Mouse (Mus musculus): Measurements from ENCODE around the gene Iqce. TPM values are rescaled to one million over a fixed set of nuclear protein-coding genes. Genes with fewer than 3 reads are reported as not detected.
"Not testable (repeated sequence)": the region's sequence is repeated elsewhere in the genome, so short reads cannot be mapped to it uniquely, and the experiment has no call there.

Iqce gene
- total RNA-seq, 2 experiments from 2014 or later: 14.5 to 15.0 TPM

DNA sequence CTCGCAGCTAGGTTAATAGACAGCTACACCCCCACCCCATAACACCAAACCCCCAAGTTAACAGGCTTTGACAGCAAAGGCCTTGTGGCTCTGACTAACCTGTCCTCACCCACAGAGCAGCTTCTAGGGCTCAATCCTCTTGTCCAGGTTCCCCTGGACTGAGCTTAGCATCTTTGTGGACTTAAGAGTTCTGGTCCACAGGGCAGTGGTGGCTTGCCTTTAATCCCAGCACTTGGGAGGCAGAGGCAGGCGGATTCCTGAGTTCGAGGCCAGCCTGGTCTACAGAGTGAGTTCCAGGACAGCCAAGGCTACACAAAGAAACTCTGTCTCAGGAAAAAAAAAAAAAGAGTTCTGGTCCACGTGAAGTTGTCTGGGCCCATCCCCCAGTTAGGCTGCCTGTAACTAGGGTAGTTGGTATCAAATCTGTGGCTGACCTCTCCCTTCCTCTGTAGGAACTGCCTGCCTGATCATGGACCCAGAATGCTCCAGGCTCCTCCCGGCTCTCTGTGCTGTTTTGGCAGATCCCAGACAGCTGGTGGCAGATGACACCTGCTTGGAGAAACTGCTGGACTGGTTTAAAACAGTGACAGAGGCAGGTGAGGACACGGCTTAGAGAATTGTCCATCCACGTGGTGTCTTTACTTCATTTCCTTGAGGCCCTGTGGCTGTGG lies 3.5 kb upstream of the Iqce start:
- DNase-seq (ENCODE audit: low spot score in 2 of 2): no peak

DNA sequence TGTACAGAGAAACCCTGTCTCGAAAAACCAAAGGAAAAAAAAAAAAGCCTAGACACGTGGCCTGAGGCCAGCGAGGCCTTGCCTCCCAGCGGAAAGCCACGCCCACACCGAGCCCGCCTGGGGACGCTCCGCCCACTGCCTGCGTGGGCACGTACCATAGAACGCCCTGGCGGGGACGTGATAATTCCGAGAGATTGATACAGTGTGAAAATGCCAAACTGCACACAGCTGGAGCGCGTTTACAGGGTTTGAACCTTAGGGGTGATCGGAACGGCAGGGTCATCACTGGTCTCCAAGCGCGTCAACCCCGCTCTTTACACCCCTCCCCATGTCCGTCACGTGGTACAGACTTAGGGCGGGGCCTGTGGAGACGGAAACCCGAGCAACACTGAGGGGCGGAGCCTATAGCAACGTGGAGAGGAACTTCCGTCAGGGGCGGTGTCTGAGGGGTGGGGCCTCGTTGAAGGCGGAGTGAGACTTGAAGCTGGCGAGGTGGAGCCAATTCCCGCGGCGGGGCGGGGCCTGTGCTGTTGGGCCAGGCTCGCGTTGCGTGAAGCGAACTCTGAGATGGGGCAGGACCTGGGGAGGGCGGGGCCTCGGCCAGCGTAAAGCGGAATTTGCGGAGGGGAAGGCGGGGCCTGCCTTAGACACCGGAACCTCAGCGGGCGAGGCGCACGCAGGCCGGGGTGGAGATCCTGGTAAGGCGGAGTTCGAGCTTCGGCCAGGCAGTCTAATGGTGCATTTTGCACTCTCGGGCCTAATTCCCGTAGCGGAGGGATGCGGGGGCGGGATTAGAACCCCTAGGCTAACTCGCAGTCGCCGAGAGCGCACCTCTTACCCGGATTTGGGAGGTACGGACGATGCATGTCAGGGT lies 2.4 kb upstream of the Iqce start, which contains the start of gene Brat1:
Gene Brat1 (plus strand): TSS at position 634 of the 874 bp plus-strand sequence.
- DNase-seq (ENCODE audit: low spot score in 2 of 2): peak; percentile 99 to 100

- DNase-seq (ENCODE audit: low spot score in 2 of 2): no peak
Observed at GRCm38 (mm10) chr5:140703480-140704377, 1.6 kb upstream of the Iqce start.

DNA sequence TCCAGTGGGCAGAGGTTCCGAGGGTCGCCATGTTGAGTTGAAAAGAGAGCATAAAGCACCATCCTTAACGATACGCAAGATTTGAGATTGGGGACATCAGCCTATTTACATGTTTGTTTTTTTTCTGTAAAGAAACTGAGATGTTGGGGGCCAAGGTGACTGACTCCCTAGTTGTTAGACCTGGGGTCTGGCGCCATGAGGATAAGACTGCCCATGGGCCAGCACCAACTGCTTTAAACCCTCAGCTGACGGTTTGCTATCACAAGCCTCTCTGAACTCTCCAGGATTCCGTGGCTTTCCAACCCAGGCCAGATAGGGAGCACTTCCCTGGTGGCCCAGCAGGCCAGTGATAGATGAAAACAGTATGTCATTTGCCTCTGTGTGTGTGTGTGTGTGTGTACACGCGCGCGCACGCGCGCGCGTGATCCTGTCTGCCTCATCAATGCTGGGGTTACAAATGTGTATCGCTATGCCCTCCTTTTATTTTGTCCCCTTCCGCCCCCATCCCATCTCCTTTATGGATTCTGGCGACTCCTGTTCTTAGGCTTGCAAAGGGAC lies 519 bp upstream of the Iqce start:
- no peak for DNase-seq (ENCODE audit: low spot score in 2 of 2)

- DNase-seq (ENCODE audit: low spot score in 2 of 2): no peak
Observed at GRCm38 (mm10) chr5:140701661-140702060, 517 bp downstream of the Iqce start.

- no peak for DNase-seq (ENCODE audit: low spot score in 2 of 2)
Observed at GRCm38 (mm10) chr5:140699776-140700175, 2.4 kb downstream of the Iqce start.

- DNase-seq (ENCODE audit: low spot score in 2 of 2): no peak
Observed at GRCm38 (mm10) chr5:140695987-140696386, 6.2 kb downstream of the Iqce start.

- no peak for DNase-seq (ENCODE audit: low spot score in 2 of 2)
Observed at GRCm38 (mm10) chr5:140688434-140688833, 13.7 kb downstream of the Iqce start.

- peak in 1 of 2 experiments; percentile 41 for DNase-seq (ENCODE audit: low spot score in 2 of 2)
Observed at GRCm38 (mm10) chr5:140684343-140685148, 17.6 kb downstream of the Iqce start.

GRCm38 (mm10) chr5:140682113-140682512 lies 20.1 kb downstream of the Iqce start:
- DNase-seq (ENCODE audit: low spot score in 2 of 2): no peak

- no peak for DNase-seq (ENCODE audit: low spot score in 2 of 2)
Observed at GRCm38 (mm10) chr5:140680950-140681349, 21.2 kb downstream of the Iqce start.

GRCm38 (mm10) chr5:140680051-140680450 lies 22.1 kb downstream of the Iqce start:
- DNase-seq (ENCODE audit: low spot score in 2 of 2): no peak

GRCm38 (mm10) chr5:140677137-140677536 lies 25.0 kb downstream of the Iqce start:
- no peak for DNase-seq (ENCODE audit: low spot score in 2 of 2)

GRCm38 (mm10) chr5:140675640-140676039 lies 26.5 kb downstream of the Iqce start:
- no peak for DNase-seq (ENCODE audit: low spot score in 2 of 2)

DNA sequence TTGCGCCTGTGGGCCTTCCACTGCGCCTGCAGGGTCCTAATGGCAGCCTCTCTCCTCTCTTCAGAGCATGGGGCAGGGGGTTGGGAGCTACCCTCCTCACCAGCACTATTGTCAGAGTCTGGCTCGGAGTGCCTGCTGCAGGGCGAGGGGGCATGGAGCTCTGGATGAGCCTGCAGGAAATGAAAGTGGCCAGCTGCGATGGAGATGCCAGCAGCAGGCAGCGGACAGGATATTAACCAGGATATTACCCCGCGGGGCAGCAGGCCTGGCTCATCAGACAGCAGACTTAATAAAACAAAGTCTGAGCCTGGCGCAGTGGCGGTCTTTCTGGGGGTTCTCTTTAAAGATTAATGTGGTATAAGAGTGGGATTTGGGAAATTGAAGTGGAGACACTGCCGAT lies 27.1 kb downstream of the Iqce start:
- no peak for DNase-seq (ENCODE audit: low spot score in 2 of 2)

DNA sequence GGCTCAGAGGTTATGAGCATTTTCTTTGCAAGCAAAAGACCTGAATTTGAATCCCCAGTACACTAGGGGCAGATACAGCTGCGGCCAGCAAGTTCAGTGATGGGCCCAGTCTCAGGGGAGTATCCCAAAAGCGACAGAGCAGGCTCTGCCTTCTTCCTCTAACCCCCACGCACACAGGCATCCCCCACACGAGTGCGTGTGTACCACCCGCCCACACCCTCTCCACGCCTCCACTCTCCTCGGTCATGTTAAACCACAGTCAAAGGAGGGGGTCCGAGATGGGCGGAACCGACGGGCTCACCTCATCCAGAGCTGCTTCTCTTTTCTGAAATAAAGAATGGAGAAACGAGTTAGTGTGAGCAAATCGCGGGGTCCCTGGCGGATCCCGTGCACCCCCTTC lies 28.1 kb downstream of the Iqce start:
- no peak for DNase-seq (ENCODE audit: low spot score in 2 of 2)

DNA sequence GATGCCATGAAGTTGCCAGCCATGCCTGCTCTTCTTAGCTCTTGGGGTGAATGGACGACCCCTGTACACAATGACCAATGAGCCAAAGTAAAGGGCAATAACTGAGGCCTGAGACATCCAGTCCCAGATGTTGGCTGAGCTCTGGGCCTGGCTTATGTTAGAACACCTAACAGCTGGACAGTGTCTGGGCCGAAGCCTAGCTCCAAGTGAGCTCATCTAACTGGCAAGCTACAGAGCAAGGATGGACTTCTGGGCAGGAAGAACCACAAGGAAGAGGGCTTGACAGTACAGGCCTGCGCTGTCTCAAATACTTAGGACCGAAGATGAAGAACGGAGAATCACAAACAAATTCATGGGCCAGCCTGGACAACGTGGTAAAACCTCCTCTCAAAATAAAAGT lies 29.6 kb downstream of the Iqce start:
- not testable (repeated sequence) for DNase-seq (ENCODE audit: low spot score in 2 of 2)

GRCm38 (mm10) chr5:140672115-140672514 lies 30.1 kb downstream of the Iqce start:
- DNase-seq (ENCODE audit: low spot score in 2 of 2): no peak

GRCm38 (mm10) chr5:140663621-140664180 lies 38.5 kb downstream of the Iqce start:
- DNase-seq (ENCODE audit: low spot score in 2 of 2): peak in 1 of 2 experiments; percentile 77

All from gastrocnemius, postnatal 4 days (tissue).